11 mouse cellular contexts compared by ENCODE assay signal in genomic region chr9:60796076-60796475, GRCm38 (mm10). TPM values are rescaled to one million over a fixed set of nuclear protein-coding genes. Genes with fewer than 3 reads are reported as not detected.
DNase-seq lines count a peak whose midpoint lies in the region; ATAC-seq lines count a peak whose summit lies in the region.
"Had no signal": no experiment of that assay in that cellular context is flagged by ENCODE, and none has a peak within 500 bp of the region (broad histone marks: within the 10 kb centered on the region; RNA-seq: fewer than 3 reads in every experiment).

No protein-coding gene starts in this region.

- H3K4me1 ChIP-seq in heart, embryonic 10.5 days, result peaks cover 36% of the 10 kb centered on the region
- H3K4me1 ChIP-seq in lung, embryonic 15.5 days, result peaks cover 34% of the 10 kb centered on the region
- H3K4me1 ChIP-seq in heart, embryonic 16.5 days (ENCODE audit: control insufficient read depth, insufficient read depth, low read length), result peaks cover 4% of the 10 kb centered on the region
- peaks cover 19% of the 10 kb centered on the region for H3K4me1 ChIP-seq in neural tube, embryonic 15.5 days

- H3K36me3 ChIP-seq in heart, embryonic 10.5 days, result no peaks in the 10 kb centered on the region
- H3K36me3 ChIP-seq in lung, embryonic 15.5 days, result no peaks in the 10 kb centered on the region
- no peaks in the 10 kb centered on the region for H3K36me3 ChIP-seq in heart, embryonic 16.5 days (ENCODE audit: control insufficient read depth, insufficient read depth)
- no peaks in the 10 kb centered on the region for H3K36me3 ChIP-seq in neural tube, embryonic 15.5 days
- H3K36me3 ChIP-seq: forebrain, embryonic 10.5 days had no signal

- H3K27me3 ChIP-seq in heart, embryonic 10.5 days (ENCODE audit: insufficient read depth, poor library complexity, severe bottlenecking), result no peaks in the 10 kb centered on the region
- no peaks in the 10 kb centered on the region for H3K27me3 ChIP-seq in lung, embryonic 15.5 days
- H3K27me3 ChIP-seq in heart, embryonic 16.5 days (ENCODE audit: control insufficient read depth, insufficient read depth, low read length), result no peaks in the 10 kb centered on the region
- H3K27me3 ChIP-seq in neural tube, embryonic 15.5 days (replicated peaks), result peaks cover 10% of the 10 kb centered on the region; the same call in 1 of the 2 replicates
- H3K27me3 ChIP-seq: Patski had no signal

- no peak for DNase-seq in heart, embryonic 10.5 days (ENCODE audit: low spot score)
- DNase-seq in heart, postnatal 4 days, result no peak
- no peak for DNase-seq in lung, adult 18-20 months
- no peak for DNase-seq in urinary bladder, postnatal 14 days (ENCODE audit: low spot score)
- DNase-seq in spleen, postnatal 4 days (ENCODE audit: low spot score in 2 of 2), result no peak
- DNase-seq: thymus, postnatal 14 days had no signal

- no peak overlapping the region; the same call in 1 of the 2 replicates for H3K9ac ChIP-seq in lung, embryonic 15.5 days
- no peak overlapping the region for H3K9ac ChIP-seq in heart, embryonic 16.5 days (ENCODE audit: low read length)
- H3K9ac ChIP-seq in neural tube, embryonic 15.5 days (replicated peaks), result no peak overlapping the region

- peak overlapping the region; percentile 82; the same call in 1 of the 2 replicates for H3K4me2 ChIP-seq in lung, embryonic 15.5 days
- peak overlapping the region; percentile 67 for H3K4me2 ChIP-seq in heart, embryonic 16.5 days (ENCODE audit: low read depth, low read length)
- peak overlapping the region; percentile 91; the same call in 1 of the 2 replicates for H3K4me2 ChIP-seq in neural tube, embryonic 15.5 days

- peak overlapping the region; percentile 91 for H3K4me3 ChIP-seq in heart, embryonic 10.5 days
- H3K4me3 ChIP-seq in lung, embryonic 15.5 days, result peak overlapping the region; percentile 89; the same call in 1 of the 2 replicates
- peak overlapping the region; percentile 11; the same call in 1 of the 2 replicates for H3K4me3 ChIP-seq in heart, embryonic 16.5 days (ENCODE audit: low read length)
- H3K4me3 ChIP-seq in neural tube, embryonic 15.5 days (replicated peaks), result no peak overlapping the region

- 77% methylated on average over 7 of the region's 7 CpGs for WGBS in heart, embryonic 10.5 days
- 59% methylated on average over 7 of the region's 7 CpGs for whole genome bisulfite sequencing in lung, embryonic 15.5 days
- 67% methylated on average over 7 of the region's 7 CpGs for WGBS in heart, embryonic 16.5 days
- WGBS in neural tube, embryonic 15.5 days, result 85% methylated on average over 7 of the region's 7 CpGs

- H3K9me3 ChIP-seq in heart, embryonic 10.5 days, result no peaks in the 10 kb centered on the region
- H3K9me3 ChIP-seq in lung, embryonic 15.5 days, result no peaks in the 10 kb centered on the region
- no peaks in the 10 kb centered on the region for H3K9me3 ChIP-seq in heart, embryonic 16.5 days (replicated peaks; ENCODE audit: control insufficient read depth, low read length)
- H3K9me3 ChIP-seq in neural tube, embryonic 15.5 days (replicated peaks), result no peaks in the 10 kb centered on the region
- H3K9me3 ChIP-seq: forebrain, embryonic 10.5 days had no signal

- H3K27ac ChIP-seq in heart, embryonic 10.5 days, result no peak overlapping the region
- no peak overlapping the region for H3K27ac ChIP-seq in lung, embryonic 15.5 days
- no peak overlapping the region for H3K27ac ChIP-seq in heart, embryonic 16.5 days (ENCODE audit: low read length)
- H3K27ac ChIP-seq in neural tube, embryonic 15.5 days (replicated peaks), result no peak overlapping the region
- H3K27ac ChIP-seq: forebrain, embryonic 10.5 days had no signal

- ATAC-seq in lung, embryonic 15.5 days (ENCODE audit: borderline replicate concordance, extremely low read depth, low FRiP score, low TSS enrichment), result no peak
- no peak for ATAC-seq in heart, embryonic 16.5 days (replicated peaks; ENCODE audit: extremely low read depth, insufficient read depth, low FRiP score)
- ATAC-seq in neural tube, embryonic 15.5 days (ENCODE audit: low FRiP score), result no peak
- ATAC-seq: Patski had no signal

RNA-seq across cellular contexts. Expression of gene Uaca, which starts 1.7 kb away (rescaled TPM):
- 34.3 and 39.5 TPM in 2 replicates for polyA plus RNA-seq in heart, embryonic 10.5 days (2016; fragmentation: Nextera tagmentation; extraction: Ambion mirVana)
- total RNA-seq in heart, postnatal 4 days (2021), result 10 to 100 TPM; 47.4 to 49.2 TPM
- polyA plus RNA-seq in lung, embryonic 15.5 days (2015; fragmentation: Nextera tagmentation; extraction: Ambion mirVana), result 33.1 and 34.9 TPM in 2 replicates
- polyA plus RNA-seq in heart, embryonic 16.5 days (2015; fragmentation: Nextera tagmentation; extraction: Ambion mirVana), result 28.8 and 29.6 TPM in 2 replicates
- polyA plus RNA-seq in neural tube, embryonic 15.5 days (2015; fragmentation: Nextera tagmentation; extraction: Ambion mirVana), result 16.9 and 24.6 TPM in 2 replicates
